ENCODE assay signal across 27 mouse cellular contexts in genomic region chr15:101107906-101108671, GRCm38 (mm10). TPM values are rescaled to one million over a fixed set of nuclear protein-coding genes. Genes with fewer than 3 reads are reported as not detected.
DNase-seq lines count a peak whose midpoint lies in the region; ATAC-seq and TF ChIP-seq lines count a peak whose summit lies in the region.
"Had no signal": no experiment of that assay in that cellular context is flagged by ENCODE, and none has a peak within 500 bp of the region (broad histone marks: within the 10 kb centered on the region; RNA-seq: fewer than 3 reads in every experiment).

No protein-coding gene starts in this region.

- H3K4me1 ChIP-seq in cerebellum, adult 2 months (ENCODE audit: control insufficient read depth, insufficient read depth, low read length), result no peaks in the 10 kb centered on the region
- no peaks in the 10 kb centered on the region for H3K4me1 ChIP-seq in kidney, postnatal 0 days (replicated peaks; ENCODE audit: insufficient read depth, low read length)
- H3K4me1 ChIP-seq in kidney, embryonic 14.5 days (ENCODE audit: control insufficient read depth, insufficient read depth, low read length), result no peaks in the 10 kb centered on the region
- H3K4me1 ChIP-seq in midbrain, embryonic 11.5 days (ENCODE audit: control insufficient read depth, insufficient read depth, low read length), result no peaks in the 10 kb centered on the region
- no peaks in the 10 kb centered on the region for H3K4me1 ChIP-seq in midbrain, embryonic 15.5 days

- no peak overlapping the region for H3K9ac ChIP-seq in kidney, postnatal 0 days (ENCODE audit: low read depth, low read length)
- no peak overlapping the region for H3K9ac ChIP-seq in kidney, embryonic 14.5 days (ENCODE audit: low read depth, low read length)
- H3K9ac ChIP-seq in midbrain, embryonic 11.5 days (ENCODE audit: low read length), result no peak overlapping the region
- H3K9ac ChIP-seq in midbrain, embryonic 15.5 days, result no peak overlapping the region
- H3K9ac ChIP-seq: embryonic facial prominence, embryonic 15.5 days; heart, embryonic 13.5 days; hindbrain, embryonic 13.5 days had no signal

- TF ChIP-seq POLR2A in cerebellum, adult 2 months (IDR thresholded peaks at IDR 0.05; ENCODE audit: borderline replicate concordance, insufficient read depth, low read length), result no peak

- 52% methylated on average over 5 of the region's 5 CpGs for WGBS in cerebellum, adult 2 months
- WGBS in kidney, postnatal 0 days, result 82% methylated on average over 5 of the region's 5 CpGs
- 79% methylated on average over 5 of the region's 5 CpGs for WGBS in kidney, embryonic 14.5 days
- WGBS in midbrain, embryonic 11.5 days, result 94% methylated on average over 5 of the region's 5 CpGs
- 85% methylated on average over 5 of the region's 5 CpGs for WGBS in midbrain, embryonic 15.5 days

- no peak overlapping the region for H3K4me3 ChIP-seq in cerebellum, adult 2 months (replicated peaks; ENCODE audit: insufficient read depth, low read depth, low read length)
- H3K4me3 ChIP-seq in kidney, postnatal 0 days (replicated peaks; ENCODE audit: low read depth, low read length), result no peak overlapping the region
- no peak overlapping the region for H3K4me3 ChIP-seq in kidney, embryonic 14.5 days (ENCODE audit: low read length)
- H3K4me3 ChIP-seq in midbrain, embryonic 11.5 days (ENCODE audit: low read depth, low read length), result no peak overlapping the region
- no peak overlapping the region for H3K4me3 ChIP-seq in midbrain, embryonic 15.5 days
- H3K4me3 ChIP-seq: embryonic facial prominence, embryonic 15.5 days; erythroblast, embryonic 14.5 days; forebrain, embryonic 10.5 days; gastrocnemius, adult 2 months; heart, embryonic 13.5 days; hindbrain, embryonic 13.5 days had no signal

- H3K4me2 ChIP-seq in kidney, postnatal 0 days (ENCODE audit: low read length), result no peak overlapping the region
- no peak overlapping the region for H3K4me2 ChIP-seq in kidney, embryonic 14.5 days (replicated peaks; ENCODE audit: low read depth, low read length)
- no peak overlapping the region for H3K4me2 ChIP-seq in midbrain, embryonic 11.5 days
- no peak overlapping the region for H3K4me2 ChIP-seq in midbrain, embryonic 15.5 days
- H3K4me2 ChIP-seq: embryonic facial prominence, embryonic 15.5 days; heart, embryonic 13.5 days; hindbrain, embryonic 13.5 days had no signal

- peak; percentile 34 to 52 for DNase-seq in cerebellum, adult 2 months
- DNase-seq in cerebellum, adult 8-10 months, result no peak
- DNase-seq in kidney, postnatal 0 days (ENCODE audit: low spot score), result no peak
- peak; percentile 21 for DNase-seq in midbrain, embryonic 11.5 days (ENCODE audit: low spot score, missing footprints)
- DNase-seq: adrenal gland, postnatal 14 days; cerebellum, adult 18-20 months; embryo, embryonic 11 days; gastrocnemius, adult 2 months; gastrocnemius, postnatal 36 days; heart, adult 18-20 months; heart, postnatal 10 days had no signal

- H3K9me3 ChIP-seq in kidney, postnatal 0 days (replicated peaks; ENCODE audit: low read length), result no peaks in the 10 kb centered on the region
- H3K9me3 ChIP-seq in kidney, embryonic 14.5 days (ENCODE audit: control insufficient read depth, low read length), result no peaks in the 10 kb centered on the region
- H3K9me3 ChIP-seq in midbrain, embryonic 11.5 days (ENCODE audit: control insufficient read depth, low read length), result no peaks in the 10 kb centered on the region
- no peaks in the 10 kb centered on the region for H3K9me3 ChIP-seq in midbrain, embryonic 15.5 days
- H3K9me3 ChIP-seq: embryonic facial prominence, embryonic 15.5 days; forebrain, embryonic 10.5 days; heart, embryonic 13.5 days; hindbrain, embryonic 13.5 days had no signal

- H3K27me3 ChIP-seq in cerebellum, adult 2 months (ENCODE audit: control insufficient read depth, insufficient read depth, low read length), result no peaks in the 10 kb centered on the region
- H3K27me3 ChIP-seq in kidney, postnatal 0 days (ENCODE audit: insufficient read depth, low read length), result no peaks in the 10 kb centered on the region
- 0 out of 2 replicates have a peak, but pooled peaks cover 4% of the 10 kb centered on the region for H3K27me3 ChIP-seq in kidney, embryonic 14.5 days (ENCODE audit: control insufficient read depth, insufficient read depth, low read length)
- H3K27me3 ChIP-seq in midbrain, embryonic 11.5 days (ENCODE audit: control insufficient read depth, insufficient read depth, low read length), result no peaks in the 10 kb centered on the region
- H3K27me3 ChIP-seq in midbrain, embryonic 15.5 days (replicated peaks), result no peaks in the 10 kb centered on the region
- H3K27me3 ChIP-seq: embryonic facial prominence, embryonic 15.5 days; Patski had no signal

- no peaks in the 10 kb centered on the region for H3K36me3 ChIP-seq in kidney, postnatal 0 days (ENCODE audit: insufficient read depth, low read length)
- no peaks in the 10 kb centered on the region for H3K36me3 ChIP-seq in kidney, embryonic 14.5 days (ENCODE audit: control insufficient read depth, insufficient read depth, low read length)
- no peaks in the 10 kb centered on the region for H3K36me3 ChIP-seq in midbrain, embryonic 11.5 days (ENCODE audit: control insufficient read depth, insufficient read depth, low read length)
- H3K36me3 ChIP-seq in midbrain, embryonic 15.5 days (replicated peaks), result no peaks in the 10 kb centered on the region
- H3K36me3 ChIP-seq: embryonic facial prominence, embryonic 15.5 days; forebrain, embryonic 10.5 days; heart, embryonic 13.5 days; hindbrain, embryonic 13.5 days had no signal

- H3K27ac ChIP-seq in cerebellum, adult 2 months (ENCODE audit: insufficient read depth, low read length), result no peak overlapping the region
- H3K27ac ChIP-seq in kidney, postnatal 0 days, result no peak overlapping the region
- no peak overlapping the region for H3K27ac ChIP-seq in kidney, embryonic 14.5 days (ENCODE audit: low read depth, low read length)
- no peak overlapping the region for H3K27ac ChIP-seq in midbrain, embryonic 11.5 days (ENCODE audit: low read depth, low read length)
- H3K27ac ChIP-seq in midbrain, embryonic 15.5 days, result no peak overlapping the region
- H3K27ac ChIP-seq: embryonic facial prominence, embryonic 15.5 days; forebrain, embryonic 10.5 days; gastrocnemius, adult 2 months; heart, embryonic 13.5 days; hindbrain, embryonic 13.5 days; hindbrain, postnatal 0 days had no signal

- no peak for ATAC-seq in kidney, postnatal 0 days (replicated peaks; ENCODE audit: low FRiP score, low read depth)
- ATAC-seq in kidney, embryonic 14.5 days (ENCODE audit: low FRiP score, low TSS enrichment), result no peak
- no peak for ATAC-seq in midbrain, embryonic 11.5 days (ENCODE audit: low FRiP score)
- ATAC-seq in midbrain, embryonic 15.5 days (replicated peaks), result no peak
- no peak for ATAC-seq in megakaryocyte progenitor cell, adult 5-6 weeks (replicated peaks; ENCODE audit: poor library complexity)
- ATAC-seq: activated CD4-positive, CD25-positive, alpha-beta regulatory T cell, adult 4 months; forebrain, embryonic 14.5 days; hindbrain, postnatal 0 days; Patski had no signal

- TF ChIP-seq CTCF in cerebellum, adult 2 months (IDR thresholded peaks at IDR 0.05; ENCODE audit: borderline replicate concordance, insufficient read depth, low read depth, low read length), result no peak
- TF ChIP-seq CTCF in kidney, postnatal 0 days (IDR thresholded peaks at IDR 0.05; ENCODE audit: low read depth), result peak; percentile 19; the same call in 1 of the 2 replicates

RNA-seq across cellular contexts. Expression of gene Ankrd33, which starts 7.5 kb away (rescaled TPM):
- 0.10 and 0.33 TPM in 2 replicates for polyA plus RNA-seq in cerebellum, adult 2 months (2012; rRNA removed)
- not detected in 2 replicates for polyA plus RNA-seq in kidney, postnatal 0 days (2015; fragmentation: Nextera tagmentation; extraction: Ambion mirVana)
- polyA plus RNA-seq in kidney, embryonic 14.5 days (2014; fragmentation: Nextera tagmentation; extraction: Ambion mirVana), result not detected in 2 replicates
- polyA plus RNA-seq in midbrain, embryonic 11.5 days (2014; fragmentation: Nextera tagmentation; extraction: Ambion mirVana), result not detected in 2 replicates
- not detected in 2 replicates for polyA plus RNA-seq in midbrain, embryonic 15.5 days (2015; fragmentation: Nextera tagmentation; extraction: Ambion mirVana)
- not detected in 2 replicates for total RNA-seq in megakaryocyte progenitor cell, adult 5-6 weeks (2015)
- total RNA-seq in megakaryocyte progenitor cell, adult 5-6 weeks (2017), result not detected in 2 replicates
- total RNA-seq: adrenal gland, postnatal 14 days; common myeloid progenitor, adult 5-6 weeks; gastrocnemius, adult 2 months; gastrocnemius, postnatal 36 days; heart, adult 18-20 months; heart, postnatal 10 days; hematopoietic stem cell, adult 5-6 weeks; hindbrain, postnatal 0 days had no signal
- polyA plus RNA-seq: activated CD4-positive, CD25-positive, alpha-beta regulatory T cell, adult 4 months; embryonic facial prominence, embryonic 11.5 days; embryonic facial prominence, embryonic 15.5 days; erythroblast, embryonic 14.5 days; forebrain, embryonic 10.5 days; forebrain, embryonic 14.5 days; heart, embryonic 13.5 days; hindbrain, embryonic 13.5 days; hindbrain, postnatal 0 days; intestine, embryonic 14.5 days; Patski had no signal

RNA-seq across cellular contexts. Expression of gene Acvrl1, which starts 20.2 kb away (rescaled TPM):
- polyA plus RNA-seq in cerebellum, adult 2 months (2012; rRNA removed), result 15.3 and 17.2 TPM in 2 replicates
- 16.9 and 17.8 TPM in 2 replicates for polyA plus RNA-seq in kidney, postnatal 0 days (2015; fragmentation: Nextera tagmentation; extraction: Ambion mirVana)
- 6.3 and 8.8 TPM in 2 replicates for polyA plus RNA-seq in kidney, embryonic 14.5 days (2014; fragmentation: Nextera tagmentation; extraction: Ambion mirVana)
- polyA plus RNA-seq in midbrain, embryonic 11.5 days (2014; fragmentation: Nextera tagmentation; extraction: Ambion mirVana), result 4.2 and 5.0 TPM in 2 replicates
- 8.6 and 8.7 TPM in 2 replicates for polyA plus RNA-seq in midbrain, embryonic 15.5 days (2015; fragmentation: Nextera tagmentation; extraction: Ambion mirVana)
- total RNA-seq in megakaryocyte progenitor cell, adult 5-6 weeks (2015), result 0.27 and 1.1 TPM in 2 replicates
- total RNA-seq in megakaryocyte progenitor cell, adult 5-6 weeks (2017), result 1.6 and 1.7 TPM in 2 replicates
- polyA plus RNA-seq: erythroblast, embryonic 14.5 days; Patski had no signal

RNA-seq across cellular contexts. Expression of gene Fignl2, which starts 29.7 kb away (rescaled TPM):
- polyA plus RNA-seq in cerebellum, adult 2 months (2012; rRNA removed), result 2.5 and 2.7 TPM in 2 replicates
- 0.38 and 0.47 TPM in 2 replicates for polyA plus RNA-seq in kidney, postnatal 0 days (2015; fragmentation: Nextera tagmentation; extraction: Ambion mirVana)
- 0.58 and 0.73 TPM in 2 replicates for polyA plus RNA-seq in kidney, embryonic 14.5 days (2014; fragmentation: Nextera tagmentation; extraction: Ambion mirVana)
- 1.0 and 1.4 TPM in 2 replicates for polyA plus RNA-seq in midbrain, embryonic 11.5 days (2014; fragmentation: Nextera tagmentation; extraction: Ambion mirVana)
- polyA plus RNA-seq in midbrain, embryonic 15.5 days (2015; fragmentation: Nextera tagmentation; extraction: Ambion mirVana), result 0.09 TPM in 1 of 2 replicates, not detected in the other
- not detected in 2 replicates for total RNA-seq in megakaryocyte progenitor cell, adult 5-6 weeks (2015)
- total RNA-seq in megakaryocyte progenitor cell, adult 5-6 weeks (2017), result under 0.01 TPM in 1 of 2 replicates, not detected in the other
- total RNA-seq: common myeloid progenitor, adult 5-6 weeks; hematopoietic stem cell, adult 5-6 weeks had no signal
- polyA plus RNA-seq: activated CD4-positive, CD25-positive, alpha-beta regulatory T cell, adult 4 months; erythroblast, embryonic 14.5 days; forebrain, embryonic 14.5 days had no signal

Comparison
In these comparisons a context has a peak if more than half of its experiments do, and no peak if none do; other contexts are left out.
1. DNase-seq: peak in cerebellum, adult 2 months (2 of 2) and midbrain, embryonic 11.5 days (single experiment); none in cerebellum, adult 8-10 months (single experiment) and kidney, postnatal 0 days (single experiment).